In the genomic region with DNA sequence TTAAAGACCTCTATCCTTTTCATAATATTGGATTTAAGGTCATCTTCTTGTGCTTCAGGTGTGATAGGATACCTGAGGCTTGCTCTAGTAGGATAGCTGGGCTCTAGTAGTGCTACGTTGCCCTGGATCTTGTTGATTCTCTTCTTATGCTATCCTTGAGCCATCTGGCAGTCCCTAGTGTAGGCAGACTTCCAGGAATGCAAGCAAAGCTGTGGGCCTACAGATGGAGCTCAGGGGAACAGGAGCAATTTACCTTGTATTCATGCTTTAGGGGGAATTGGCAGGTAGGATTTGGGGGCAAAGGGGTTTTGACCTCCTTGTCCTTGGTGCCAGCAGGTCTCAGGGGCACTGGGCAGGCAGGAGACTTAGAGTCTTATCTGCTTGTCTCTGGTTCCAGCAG, we compare ENCODE assay signal across 13 mouse cellular contexts.
"Had no signal": no experiment of that assay in that cellular context is flagged by ENCODE, and none has a peak within 500 bp of the region (broad histone marks: within the 10 kb centered on the region; RNA-seq: fewer than 3 reads in every experiment).

No protein-coding gene starts in this region.

- H3K9ac ChIP-seq: liver, embryonic 15.5 days; neural tube, embryonic 13.5 days; stomach, embryonic 15.5 days had no signal

- H3K27ac ChIP-seq: limb, embryonic 10.5 days; liver, embryonic 15.5 days; neural tube, embryonic 13.5 days; stomach, embryonic 15.5 days had no signal

- DNase-seq: kidney, adult 11 months; kidney, postnatal 10 days; kidney, postnatal 4 days; lung, adult 2 months; lung, postnatal 36 days; midbrain, embryonic 14.5 days; thymus, postnatal 4 days had no signal

- H3K4me3 ChIP-seq: limb, embryonic 10.5 days; liver, embryonic 15.5 days; neural tube, embryonic 13.5 days; stomach, embryonic 15.5 days had no signal

- H3K36me3 ChIP-seq: limb, embryonic 10.5 days; liver, embryonic 15.5 days; neural tube, embryonic 13.5 days; stomach, embryonic 15.5 days had no signal

- H3K4me1 ChIP-seq: limb, embryonic 10.5 days; liver, embryonic 15.5 days; neural tube, embryonic 13.5 days; stomach, embryonic 15.5 days had no signal

- H3K27me3 ChIP-seq: liver, embryonic 15.5 days; neural tube, embryonic 13.5 days; stomach, embryonic 15.5 days had no signal

- H3K9me3 ChIP-seq: limb, embryonic 10.5 days; liver, embryonic 15.5 days; neural tube, embryonic 13.5 days; stomach, embryonic 15.5 days had no signal

- ATAC-seq: lung, postnatal 0 days had no signal

- H3K4me2 ChIP-seq: liver, embryonic 11.5 days; liver, embryonic 15.5 days; neural tube, embryonic 13.5 days; stomach, embryonic 15.5 days had no signal
